Mouse (Mus musculus) stomach, embryonic 16.5 days (tissue): ENCODE data around the gene Rhbg. TPM values are rescaled to one million over a fixed set of nuclear protein-coding genes. Genes with fewer than 3 reads are reported as not detected.

ENCODE experiments used
- ATAC-seq: fragments of 200-750 bp; cut with Nextera tagmentation; 2 replicates; pipeline ENCODE4 v1.8.0; 2017; ENCODE audit warnings: moderate number of reproducible peaks, moderate TSS enrichment; ENCODE audit not compliant: insufficient read depth, low FRiP score
- H3K27ac ChIP-seq: fragments of 300-500 bp; sonication (generic); 2 replicates; pipeline ENCODE4 v1.5.1; 2014; ENCODE audit warnings: low read length
- H3K27me3 ChIP-seq: fragments of 300-500 bp; sonication (generic); 2 replicates; pipeline ENCODE4 v1.6.1; 2014; ENCODE audit warnings: low read length, control low read depth, mixed read lengths; ENCODE audit not compliant: control insufficient read depth, insufficient read depth
- H3K36me3 ChIP-seq: fragments of 300-500 bp; sonication (generic); 2 replicates; pipeline ENCODE4 v1.6.1; 2014; ENCODE audit warnings: low read length; ENCODE audit not compliant: control insufficient read depth, insufficient read depth
- H3K4me1 ChIP-seq: fragments of 300-500 bp; sonication (generic); 2 replicates; pipeline ENCODE4 v1.6.1; 2014; ENCODE audit warnings: low read length, control low read depth, mixed read lengths; ENCODE audit not compliant: control insufficient read depth, insufficient read depth
- H3K4me2 ChIP-seq: fragments of 300-500 bp; sonication (generic); 2 replicates; pipeline ENCODE4 v1.6.1; 2014; ENCODE audit warnings: low read depth, low read length, mixed read lengths
- H3K4me3 ChIP-seq: fragments of 300-500 bp; sonication (generic); replicated peaks from 2 replicates; pipeline ENCODE4 v1.5.1; 2014; ENCODE audit warnings: mild to moderate bottlenecking, low read length
- H3K9ac ChIP-seq: fragments of 300-500 bp; sonication (generic); 2 replicates; pipeline ENCODE4 v1.6.1; 2014; ENCODE audit warnings: low read length
- H3K9me3 ChIP-seq: fragments of 300-500 bp; sonication (generic); replicated peaks from 2 replicates; pipeline ENCODE4 v1.6.1; 2016; ENCODE audit warnings: low read length, control low read depth; ENCODE audit not compliant: control insufficient read depth
- WGBS: fragments of 180-500 bp; shearing (Covaris S2); extraction: QIAGEN DNeasy Blood & Tissue Kit; methylation state at CpG from one replicate; pipeline ENCODE4 v1.1.7; 2014; 5-methylcytosine and 5-hydroxymethylcytosine counted together
- polyA plus RNA-seq: library from polyadenylated mRNA; unstranded; fragments of >200 nt; fragmentation: Nextera tagmentation; extraction: Ambion mirVana; gene quantifications from 2 replicates; pipeline ENCODE4 v1.2.1, GENCODE M21; 2015

The Rhbg gene
- polyA plus RNA-seq, 1 experiment from 2014 or later: 11.7 TPM

DNA sequence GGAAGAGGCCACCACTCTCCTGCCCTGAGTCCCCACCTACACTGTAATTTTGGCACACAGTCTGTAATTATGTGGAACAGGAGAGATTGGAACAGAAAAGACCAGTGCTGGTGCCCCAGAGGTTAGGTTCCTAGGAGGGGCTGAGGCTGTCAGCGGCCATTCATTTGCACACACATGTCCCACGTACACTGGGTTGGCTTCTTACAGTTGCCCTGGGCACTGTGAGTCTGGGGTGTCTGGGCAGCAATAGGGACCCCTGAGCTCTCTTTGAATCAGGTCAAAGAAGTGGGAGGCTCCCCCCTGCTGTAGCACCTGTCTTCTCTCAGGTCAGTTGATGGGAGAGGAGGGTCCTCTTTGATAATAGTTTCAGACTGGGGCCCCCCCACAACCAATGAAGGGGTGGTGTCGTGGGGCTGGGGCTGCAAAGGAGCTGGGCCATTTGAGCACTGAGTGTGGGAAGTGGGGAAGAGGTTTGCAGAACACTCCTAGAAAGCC lies 46.2 kb downstream of the Rhbg start:
- ATAC-seq: no peak
- no peak overlapping the region for H3K27ac ChIP-seq
- no peak overlapping the region for H3K4me3 ChIP-seq
- peaks cover 95% of the 10 kb centered on the region for H3K27me3 ChIP-seq
- no peak overlapping the region for H3K9ac ChIP-seq
- H3K36me3 ChIP-seq: no peaks in the 10 kb centered on the region
- no peaks in the 10 kb centered on the region for H3K9me3 ChIP-seq
- H3K4me2 ChIP-seq: no peak overlapping the region
- H3K4me1 ChIP-seq: no peaks in the 10 kb centered on the region
- WGBS: 6% methylated on average over 3 of the region's 3 CpGs

DNA sequence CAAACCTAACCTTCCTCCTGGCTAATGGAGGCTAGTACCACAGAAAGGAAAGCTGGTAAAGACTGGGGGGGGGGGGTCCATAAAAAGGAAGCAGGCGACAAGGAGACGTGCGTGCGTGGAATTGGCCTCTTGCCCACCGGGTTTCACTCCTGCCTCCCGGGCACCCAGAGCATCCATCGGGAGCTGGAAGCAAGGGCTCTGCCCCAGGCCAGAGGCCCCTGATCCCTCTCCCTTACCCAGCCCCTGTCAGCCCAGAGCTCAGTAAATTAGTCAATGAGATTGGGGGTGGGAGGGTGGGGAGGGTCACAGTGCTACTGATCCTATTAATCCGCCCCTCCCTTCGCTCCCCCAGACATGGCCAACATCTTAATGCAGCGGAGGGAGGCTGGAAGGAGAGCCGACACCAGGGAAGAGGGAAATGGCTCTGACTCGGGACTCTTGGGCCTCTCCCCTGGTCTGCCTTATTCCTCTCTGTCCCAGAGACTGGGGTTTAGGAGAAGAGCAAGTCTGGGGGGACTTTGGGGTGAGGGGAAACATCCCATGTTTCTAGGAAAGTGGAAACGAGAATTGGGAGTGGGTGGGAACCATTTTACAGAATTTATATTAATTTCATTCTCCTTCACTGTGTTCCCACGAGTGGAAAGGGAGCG lies 46.9 kb downstream of the Rhbg start:
- H3K36me3 ChIP-seq: no peaks in the 10 kb centered on the region
- no peak overlapping the region for H3K9ac ChIP-seq
- H3K4me1 ChIP-seq: no peaks in the 10 kb centered on the region
- H3K4me2 ChIP-seq: no peak overlapping the region
- no peak overlapping the region for H3K4me3 ChIP-seq
- WGBS: 4% methylated on average over 14 of the region's 15 CpGs
- H3K9me3 ChIP-seq: no peaks in the 10 kb centered on the region
- H3K27me3 ChIP-seq: peaks cover 96% of the 10 kb centered on the region
- no peak overlapping the region for H3K27ac ChIP-seq
- ATAC-seq: no peak

GRCm38 (mm10) chr3:88206901-88207371 lies 47.6 kb downstream of the Rhbg start:
- ATAC-seq: no peak
- H3K4me1 ChIP-seq: no peaks in the 10 kb centered on the region
- no peak overlapping the region for H3K4me2 ChIP-seq
- peaks cover 96% of the 10 kb centered on the region for H3K27me3 ChIP-seq
- 3% methylated on average over 14 of the region's 14 CpGs for WGBS
- H3K27ac ChIP-seq: no peak overlapping the region
- H3K9ac ChIP-seq: no peak overlapping the region
- H3K36me3 ChIP-seq: no peaks in the 10 kb centered on the region
- H3K4me3 ChIP-seq: no peak overlapping the region
- H3K9me3 ChIP-seq: no peaks in the 10 kb centered on the region

- no peak overlapping the region for H3K27ac ChIP-seq
- no peak for ATAC-seq
- no peak overlapping the region for H3K4me3 ChIP-seq
- no peaks in the 10 kb centered on the region for H3K36me3 ChIP-seq
- H3K4me2 ChIP-seq: no peak overlapping the region
- H3K9me3 ChIP-seq: no peaks in the 10 kb centered on the region
- no peak overlapping the region for H3K9ac ChIP-seq
- WGBS: 5% methylated on average over 3 of the region's 3 CpGs
- peaks cover 96% of the 10 kb centered on the region for H3K27me3 ChIP-seq
- no peaks in the 10 kb centered on the region for H3K4me1 ChIP-seq
These were observed 48.0 kb downstream of the Rhbg start for GRCm38 (mm10) chr3:88206500-88206899.

DNA sequence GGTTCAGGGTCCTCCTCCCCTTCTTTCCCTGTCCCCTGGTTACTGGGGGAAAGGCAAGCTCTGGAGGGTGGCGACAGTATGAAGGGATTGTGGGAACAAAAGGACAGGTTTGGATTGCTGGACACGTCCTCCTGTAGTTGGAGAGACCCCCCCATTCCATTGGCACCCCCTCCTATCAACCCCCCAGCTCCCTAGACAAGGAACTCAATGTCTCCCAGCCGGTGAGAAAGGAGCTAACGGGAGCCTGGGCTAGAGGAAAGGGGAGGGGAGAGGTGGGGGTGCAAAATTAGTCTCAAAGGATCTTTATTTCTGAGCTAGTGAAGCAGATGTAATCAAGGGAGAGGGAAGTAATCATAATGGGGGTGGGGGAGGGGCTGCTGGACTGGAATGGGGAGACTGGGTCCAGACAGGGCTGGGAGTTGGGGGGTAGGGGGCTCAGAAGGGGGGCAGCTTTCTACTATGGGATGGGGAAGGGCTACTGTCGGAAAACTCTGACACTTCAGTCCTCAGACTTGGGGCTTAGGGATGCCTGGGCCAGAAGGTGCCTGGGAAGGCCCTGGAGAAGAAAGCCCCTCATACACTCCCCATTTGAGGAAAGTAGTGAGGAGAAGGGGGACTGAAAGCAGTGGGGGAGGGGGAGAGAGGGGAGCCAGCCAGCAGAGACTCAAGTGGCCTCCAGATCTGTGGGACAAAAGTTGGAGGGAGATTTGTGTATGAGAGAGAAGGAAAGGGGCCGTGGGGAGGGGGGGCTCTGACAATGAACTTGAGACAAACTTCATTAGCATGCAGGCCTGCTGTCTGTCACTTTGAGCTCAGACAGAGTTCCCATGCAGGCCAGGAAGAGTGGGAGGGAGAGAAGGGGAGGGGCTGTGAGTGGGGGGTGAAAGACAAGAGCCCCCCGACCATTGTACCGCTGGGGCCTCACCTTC lies 48.7 kb downstream of the Rhbg start:
- no peak overlapping the region for H3K4me3 ChIP-seq
- H3K36me3 ChIP-seq: no peaks in the 10 kb centered on the region
- no peak overlapping the region for H3K9ac ChIP-seq
- H3K4me1 ChIP-seq: peaks cover 3% of the 10 kb centered on the region; the same call in 1 of the 2 replicates
- ATAC-seq: no peak
- WGBS: 1% methylated on average over 8 of the region's 8 CpGs
- H3K4me2 ChIP-seq: no peak overlapping the region
- no peak overlapping the region for H3K27ac ChIP-seq
- no peaks in the 10 kb centered on the region for H3K9me3 ChIP-seq
- H3K27me3 ChIP-seq: peaks cover 97% of the 10 kb centered on the region

GRCm38 (mm10) chr3:88205176-88205562 lies 49.3 kb downstream of the Rhbg start:
- Histone ChIP-seq H3K27ac (no peak overlapping the region), H3K4me3 (no peak overlapping the region), H3K9me3 (no peaks in the 10 kb centered on the region), H3K4me1 (peaks cover 7% of the 10 kb centered on the region; the same call in 1 of the 2 replicates), H3K9ac (no peak overlapping the region), H3K36me3 (no peaks in the 10 kb centered on the region), H3K4me2 (no peak overlapping the region), H3K27me3 (peaks cover 98% of the 10 kb centered on the region)
- ATAC-seq: no peak
- 14% methylated on average over 4 of the region's 4 CpGs for WGBS

DNA sequence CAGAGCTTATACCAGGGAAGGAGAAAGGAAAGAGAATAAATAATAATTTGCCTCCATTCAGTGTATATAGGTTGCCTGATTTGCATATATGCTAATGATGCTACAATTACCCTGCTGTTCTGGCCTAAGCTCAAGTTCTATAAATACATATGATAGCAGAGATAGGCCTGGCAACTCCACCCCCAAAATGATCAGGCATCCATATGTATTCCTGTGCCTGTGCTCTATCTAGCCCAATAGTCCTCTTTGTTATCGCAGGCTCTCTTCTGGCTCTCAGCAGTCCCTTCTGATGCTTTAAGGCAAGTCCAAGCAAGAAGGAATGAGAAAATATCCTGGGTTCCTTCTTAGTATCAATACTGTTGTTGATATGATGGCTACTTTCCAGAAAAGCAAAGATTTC lies 49.8 kb downstream of the Rhbg start:
- Histone ChIP-seq H3K27ac (no peak overlapping the region), H3K4me2 (no peak overlapping the region), H3K4me3 (no peak overlapping the region), H3K9me3 (no peaks in the 10 kb centered on the region), H3K4me1 (peaks cover 7% of the 10 kb centered on the region; the same call in 1 of the 2 replicates), H3K9ac (no peak overlapping the region), H3K27me3 (peaks cover 96% of the 10 kb centered on the region), H3K36me3 (no peaks in the 10 kb centered on the region)
- no peak for ATAC-seq
- 33% methylated on average over 1 of the region's 1 CpGs for WGBS

DNA sequence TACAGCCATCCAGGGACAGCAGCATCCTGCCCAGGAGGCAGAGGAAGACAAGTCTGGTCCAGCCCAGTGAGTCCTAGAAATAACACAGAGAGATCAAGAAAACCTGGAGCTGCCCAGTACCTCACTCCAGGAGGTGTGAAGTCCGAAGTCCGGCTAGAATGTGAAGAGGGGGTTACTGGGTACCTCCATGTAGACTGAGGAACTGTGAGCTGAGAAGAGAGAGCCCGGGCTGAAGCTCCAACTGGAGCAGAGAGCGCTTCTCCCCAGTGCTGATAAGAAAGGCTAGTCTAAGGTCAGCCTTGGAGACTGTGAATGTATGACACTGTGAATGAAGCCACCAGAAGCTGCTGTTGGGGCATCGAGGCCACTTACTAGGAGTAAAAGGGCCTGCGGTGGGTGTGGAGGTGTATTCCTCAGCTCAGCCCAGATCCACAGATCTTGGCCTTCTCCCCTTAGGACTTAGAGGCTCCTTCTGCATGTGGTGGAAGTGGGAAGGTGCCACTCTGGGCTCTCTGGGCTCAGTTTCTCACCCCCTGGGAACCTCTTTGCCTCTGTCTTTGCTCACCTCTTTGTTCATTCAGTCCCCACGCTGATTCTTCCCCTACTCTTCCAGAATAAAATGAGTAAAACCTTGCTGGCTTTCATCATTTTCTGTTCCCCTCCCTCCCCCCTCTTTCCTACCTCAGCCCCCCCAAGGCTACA lies 50.4 kb downstream of the Rhbg start:
- H3K9me3 ChIP-seq: no peaks in the 10 kb centered on the region
- no peak overlapping the region for H3K9ac ChIP-seq
- H3K4me3 ChIP-seq: no peak overlapping the region
- H3K36me3 ChIP-seq: no peaks in the 10 kb centered on the region
- H3K4me2 ChIP-seq: no peak overlapping the region
- H3K4me1 ChIP-seq: peaks cover 7% of the 10 kb centered on the region; the same call in 1 of the 2 replicates
- 5% methylated on average over 7 of the region's 7 CpGs for WGBS
- peaks cover 96% of the 10 kb centered on the region for H3K27me3 ChIP-seq
- ATAC-seq: no peak
- H3K27ac ChIP-seq: no peak overlapping the region
